Mouse (Mus musculus) heart, embryonic 11.5 days (tissue): Measurements from ENCODE around the gene Lce1a2. TPM values are rescaled to one million over a fixed set of nuclear protein-coding genes. Genes with fewer than 3 reads are reported as not detected.

Experiments used
- ATAC-seq: fragments of 200-750 bp; cut with Nextera tagmentation; replicated peaks from 2 replicates; pipeline ENCODE4 v1.8.0; 2017; ENCODE audit warnings: moderate library complexity; ENCODE audit not compliant: insufficient number of reproducible peaks, low FRiP score, low TSS enrichment
- H3K27ac ChIP-seq: fragments of 300-500 bp; sonication (generic); 2 replicates; pipeline ENCODE4 v1.5.1; 2014; ENCODE audit warnings: mild to moderate bottlenecking, low read depth, low read length
- H3K27me3 ChIP-seq: fragments of 300-500 bp; sonication (generic); 2 replicates; pipeline ENCODE4 v1.6.1; 2014; ENCODE audit warnings: mild to moderate bottlenecking, low read length, mixed read lengths; ENCODE audit not compliant: control insufficient read depth, insufficient read depth
- H3K36me3 ChIP-seq: fragments of 300-500 bp; sonication (generic); 2 replicates; pipeline ENCODE4 v1.6.1; 2014; ENCODE audit warnings: mild to moderate bottlenecking, low read length, moderate library complexity, mixed read lengths; ENCODE audit not compliant: control insufficient read depth, insufficient read depth
- H3K4me1 ChIP-seq: fragments of 300-500 bp; sonication (generic); 2 replicates; pipeline ENCODE4 v1.6.1; 2014; ENCODE audit warnings: low read length; ENCODE audit not compliant: control insufficient read depth, insufficient read depth
- H3K4me2 ChIP-seq: fragments of 300-500 bp; sonication (generic); 2 replicates; pipeline ENCODE4 v1.6.1; 2014; ENCODE audit warnings: mild to moderate bottlenecking, moderate library complexity
- H3K4me3 ChIP-seq: fragments of 300-500 bp; sonication (generic); 2 replicates; pipeline ENCODE4 v1.5.1; 2014; ENCODE audit warnings: low read depth, low read length
- H3K9ac ChIP-seq: fragments of 300-500 bp; sonication (generic); 2 replicates; pipeline ENCODE4 v1.6.1; 2014; ENCODE audit warnings: mild to moderate bottlenecking, low read depth, low read length, moderate library complexity
- H3K9me3 ChIP-seq: fragments of 300-500 bp; sonication (generic); replicated peaks from 2 replicates; pipeline ENCODE4 v1.6.1; 2016; ENCODE audit warnings: low read length; ENCODE audit not compliant: control insufficient read depth
- WGBS: fragments of 180-500 bp; shearing (Covaris S2); extraction: QIAGEN DNeasy Blood & Tissue Kit; methylation state at CpG from one replicate; pipeline ENCODE4 v1.1.7; 2014; ENCODE audit not compliant: insufficient replicate concordance; 5-methylcytosine and 5-hydroxymethylcytosine counted together
- polyA plus RNA-seq: library from polyadenylated mRNA; unstranded; fragments of >200 nt; fragmentation: Nextera tagmentation; extraction: Ambion mirVana; gene quantifications from 2 replicates; pipeline ENCODE4 v1.2.1, GENCODE M21; 2014

Gene Lce1a2
- polyA plus RNA-seq, 1 experiment from 2014 or later, result not detected

DNA sequence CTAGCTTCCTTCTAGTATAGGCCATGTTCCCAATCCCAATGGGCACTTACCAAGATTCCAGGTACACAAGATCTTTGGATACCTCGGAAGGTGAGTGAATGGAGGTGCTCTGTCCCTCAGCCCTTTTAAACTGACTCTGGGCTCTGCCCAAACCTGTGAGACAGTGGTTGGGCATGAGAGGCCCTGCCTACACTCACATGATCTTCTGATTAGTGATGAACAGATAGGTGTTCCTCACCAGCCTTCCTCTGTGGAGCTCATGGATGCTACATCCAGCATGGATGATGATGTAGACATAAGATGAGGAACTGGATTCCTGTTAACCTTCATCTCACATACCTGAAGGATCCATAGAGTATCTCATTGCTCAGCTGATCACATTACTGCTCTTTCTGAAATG, 21.9 kb downstream of the Lce1a2 start, which contains the start of gene Lce1a1:
Lce1a1 (minus strand) TSS at position 101 of the 400 bp plus-strand sequence.
- Histone ChIP-seq H3K27me3 (no peaks in the 10 kb centered on the region), H3K9me3 (no peaks in the 10 kb centered on the region), H3K36me3 (no peaks in the 10 kb centered on the region), H3K4me2 (no peak within 1 kb of the TSS), H3K4me3 (no peak within 1 kb of the TSS), H3K27ac (no peak within 1 kb of the TSS), H3K4me1 (no peaks in the 10 kb centered on the region), H3K9ac (no peak within 1 kb of the TSS)
- 79% methylated on average over 1 of the region's 1 CpGs for WGBS
- ATAC-seq, result no peak

DNA sequence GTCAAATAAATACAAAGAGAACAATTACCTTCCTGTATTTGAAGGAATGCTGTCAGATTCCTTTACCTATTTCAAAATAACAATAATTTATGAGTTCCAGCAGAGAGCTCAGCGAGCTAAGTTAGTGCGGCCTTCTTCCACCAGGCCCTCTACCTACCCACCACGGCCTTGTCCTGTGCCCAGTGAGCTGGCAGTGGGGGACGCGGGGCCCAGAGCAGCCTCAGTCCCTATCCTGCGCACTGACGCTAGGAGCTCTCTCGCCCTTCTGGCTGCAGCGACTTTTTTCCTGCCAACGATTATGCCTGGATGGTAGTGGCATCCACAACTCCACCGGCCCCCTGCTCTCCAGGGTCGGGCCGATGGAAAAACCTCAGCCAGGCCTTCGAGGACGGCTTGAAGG, 30.3 kb downstream of the Lce1a2 start:
- no peak overlapping the region for H3K4me2 ChIP-seq
- no peak overlapping the region for H3K4me3 ChIP-seq
- H3K36me3 ChIP-seq, result no peaks in the 10 kb centered on the region
- H3K4me1 ChIP-seq, result no peaks in the 10 kb centered on the region
- no peak overlapping the region for H3K27ac ChIP-seq
- no peak overlapping the region for H3K9ac ChIP-seq
- ATAC-seq, result no peak
- no peaks in the 10 kb centered on the region for H3K9me3 ChIP-seq
- no peaks in the 10 kb centered on the region for H3K27me3 ChIP-seq
- WGBS, result 87% methylated on average over 15 of the region's 15 CpGs

GRCm38 (mm10) chr3:92638653-92638991, 31.5 kb downstream of the Lce1a2 start:
- Histone ChIP-seq H3K9ac (no peak overlapping the region), H3K4me1 (no peaks in the 10 kb centered on the region), H3K36me3 (no peaks in the 10 kb centered on the region), H3K27ac (no peak overlapping the region), H3K27me3 (no peaks in the 10 kb centered on the region), H3K4me3 (no peak overlapping the region), H3K4me2 (no peak overlapping the region), H3K9me3 (no peaks in the 10 kb centered on the region)
- 81% methylated on average over 3 of the region's 3 CpGs for WGBS
- no peak for ATAC-seq

- Histone ChIP-seq H3K9me3 (no peaks in the 10 kb centered on the region), H3K4me2 (no peak overlapping the region), H3K4me3 (no peak overlapping the region), H3K4me1 (no peaks in the 10 kb centered on the region), H3K9ac (no peak overlapping the region), H3K27me3 (no peaks in the 10 kb centered on the region), H3K27ac (no peak overlapping the region), H3K36me3 (no peaks in the 10 kb centered on the region)
- no peak for ATAC-seq
- WGBS, result 60% methylated on average over 1 of the region's 1 CpGs
Measured at GRCm38 (mm10) chr3:92637745-92638652, 32.1 kb downstream of the Lce1a2 start.

- H3K9ac ChIP-seq, result no peak within 1 kb of the TSS
- no peaks in the 10 kb centered on the region for H3K27me3 ChIP-seq
- no peak within 1 kb of the TSS for H3K4me2 ChIP-seq
- H3K4me1 ChIP-seq, result no peaks in the 10 kb centered on the region
- H3K4me3 ChIP-seq, result no peak within 1 kb of the TSS
- no peak within 1 kb of the TSS for H3K27ac ChIP-seq
- WGBS, result 68% methylated on average over 2 of the region's 2 CpGs
- H3K36me3 ChIP-seq, result no peaks in the 10 kb centered on the region
- H3K9me3 ChIP-seq, result no peaks in the 10 kb centered on the region
- no peak for ATAC-seq
Measured at GRCm38 (mm10) chr3:92621560-92621959, 48.6 kb downstream of the Lce1a2 start, which contains the start of gene Lce6a. Gene Lce6a, minus strand, starts transcription at chr3:92621660.

Other genes starting within 250 kb of the Lce1a2 start
- 5.3 and 5.4 TPM in 2 replicates for gene Gm9774, start 240.9 kb downstream of the Lce1a2 start, polyA plus RNA-seq
- not detected in 2 replicates for gene Sprr2k, start 237.7 kb downstream of the Lce1a2 start, polyA plus RNA-seq
- gene Sprr1b, start 231.5 kb downstream of the Lce1a2 start, polyA plus RNA-seq, result not detected in 2 replicates
- not detected in 2 replicates for gene Sprr3, start 211.6 kb downstream of the Lce1a2 start, polyA plus RNA-seq
- 0.48 and 0.74 TPM in 2 replicates for gene Sprr1a, start 184.4 kb downstream of the Lce1a2 start, polyA plus RNA-seq
- not detected in 2 replicates for gene Sprr4, start 169.8 kb downstream of the Lce1a2 start, polyA plus RNA-seq
- not detected in 2 replicates for gene 2310046K23Rik, start 135.8 kb downstream of the Lce1a2 start, polyA plus RNA-seq
- gene Ivl, start 96.6 kb downstream of the Lce1a2 start, polyA plus RNA-seq, result not detected in 2 replicates
- gene Smcp, start 81.3 kb downstream of the Lce1a2 start, polyA plus RNA-seq, result not detected in 2 replicates
- gene 2210017I01Rik, start 62.8 kb downstream of the Lce1a2 start, polyA plus RNA-seq, result not detected in 2 replicates
- gene Lce6a, start 48.7 kb downstream of the Lce1a2 start, polyA plus RNA-seq, result not detected in 2 replicates
- gene Lce1a1, start 22.0 kb downstream of the Lce1a2 start, polyA plus RNA-seq, result not detected in 2 replicates
- not detected in 2 replicates for gene Lce1b, start 13.4 kb downstream of the Lce1a2 start, polyA plus RNA-seq
- not detected in 2 replicates for gene Lce1c, start 8.9 kb upstream of the Lce1a2 start, polyA plus RNA-seq
- gene Lce1d, start 16.9 kb upstream of the Lce1a2 start, polyA plus RNA-seq, result not detected in 2 replicates
- not detected in 2 replicates for gene Lce1e, start 38.8 kb upstream of the Lce1a2 start, polyA plus RNA-seq
- not detected in 2 replicates for gene Lce1f, start 50.0 kb upstream of the Lce1a2 start, polyA plus RNA-seq
- gene Gm38119, start 68.8 kb upstream of the Lce1a2 start, polyA plus RNA-seq, result not detected in 2 replicates
- not detected in 2 replicates for gene Lce1g, start 82.0 kb upstream of the Lce1a2 start, polyA plus RNA-seq
- not detected in 2 replicates for gene Lce1h, start 94.8 kb upstream of the Lce1a2 start, polyA plus RNA-seq
- not detected in 2 replicates for gene Lce1i, start 108.6 kb upstream of the Lce1a2 start, polyA plus RNA-seq
- not detected in 2 replicates for gene Lce1j, start 120.2 kb upstream of the Lce1a2 start, polyA plus RNA-seq
- gene Lce1k, start 137.6 kb upstream of the Lce1a2 start, polyA plus RNA-seq, result not detected in 2 replicates
- gene Kprp, start 156.9 kb upstream of the Lce1a2 start, polyA plus RNA-seq, result not detected in 2 replicates
- not detected in 2 replicates for gene Lce1l, start 181.0 kb upstream of the Lce1a2 start, polyA plus RNA-seq
- gene 2310050C09Rik, start 199.9 kb upstream of the Lce1a2 start, polyA plus RNA-seq, result not detected in 2 replicates